Mouse (Mus musculus) CH12.LX (cell line): ENCODE results near the gene Nbea. TPM values are rescaled to one million over a fixed set of nuclear protein-coding genes. Genes with fewer than 3 reads are reported as not detected.

Experiments used
- DNase-seq: peaks from one replicate; pipeline ENCODE4 v3.0.0-alpha.2; 2013; ENCODE audit errors: extremely low read depth
- H3K27ac ChIP-seq: 2 replicates; pipeline ENCODE4 v1.5.1; 2012; ENCODE audit warnings: low read depth, mild to moderate bottlenecking, control low read depth, moderate library complexity; ENCODE audit not compliant: insufficient read depth
- H3K27me3 ChIP-seq: replicated peaks from 2 replicates; pipeline ENCODE3; 2012; ENCODE audit warnings: inconsistent platforms
- H3K36me3 ChIP-seq, 2 experiments: replicated peaks in 1 of 2; 2 replicates each; pipeline versions ENCODE3 to v1.6.1; 2012; ENCODE audit warnings: inconsistent platforms in 1 of 2, low read length in 1 of 2, mild to moderate bottlenecking in 1 of 2, mixed read lengths in 1 of 2, moderate library complexity in 1 of 2; ENCODE audit not compliant: control insufficient read depth in 1 of 2, insufficient read depth in 1 of 2
- H3K4me1 ChIP-seq, 2 experiments: 2 replicates each; pipeline ENCODE4 v1.6.1; 2012; ENCODE audit warnings: inconsistent platforms in 1 of 2, moderate library complexity in 1 of 2; ENCODE audit not compliant: insufficient read depth in 2 of 2, control insufficient read depth in 1 of 2
- H3K4me2 ChIP-seq: 2 replicates; pipeline ENCODE4 v1.6.1; 2012; ENCODE audit warnings: low read depth, mild to moderate bottlenecking, control low read depth; ENCODE audit not compliant: poor library complexity, insufficient read depth, severe bottlenecking
- H3K4me3 ChIP-seq, 3 experiments: fragments of 150-350 bp in 1 of 3; sonication (generic) in 1 of 3; replicated peaks in 1 of 3; 2 replicates each; pipeline versions ENCODE3 to v1.5.1; 2011 to 2012; ENCODE audit warnings: low read depth in 2 of 3, low read length in 2 of 3, mild to moderate bottlenecking in 2 of 3, moderate library complexity in 2 of 3, control low read depth in 1 of 3, improper control_type of control experiment in 1 of 3, inconsistent platforms in 1 of 3, mixed read lengths in 1 of 3; ENCODE audit not compliant: poor library complexity in 1 of 3
- H3K79me2 ChIP-seq: replicated peaks from 2 replicates; pipeline ENCODE4 v1.6.1; 2012; ENCODE audit warnings: mild to moderate bottlenecking, moderate library complexity; ENCODE audit not compliant: control insufficient read depth, poor library complexity, insufficient read depth, severe bottlenecking; ENCODE audit errors: extremely low read depth
- H3K9ac ChIP-seq: 2 replicates; pipeline ENCODE4 v1.6.1; 2012; ENCODE audit warnings: low read depth, mild to moderate bottlenecking, control low read depth, moderate library complexity; ENCODE audit not compliant: insufficient read depth
- H3K9me3 ChIP-seq: replicated peaks from 2 replicates; pipeline ENCODE3; 2012; ENCODE audit warnings: low read length, inconsistent platforms, mixed read lengths
- BHLHE40 ChIP-seq: IDR thresholded peaks from 2 replicates; pipeline ENCODE4 v1.6.1; 2011; ENCODE audit warnings: mild to moderate bottlenecking, low read depth, low read length, improper control_type of control experiment
- CHD1 ChIP-seq: IDR thresholded peaks from 2 replicates; pipeline ENCODE4 v1.6.1; 2012; ENCODE audit warnings: low read depth, low read length, improper control_type of control experiment, inconsistent platforms
- CHD2 ChIP-seq: IDR thresholded peaks from 2 replicates; pipeline ENCODE4 v1.6.1; 2011; ENCODE audit warnings: low read length, improper control_type of control experiment
- CTCF ChIP-seq, 2 experiments: IDR thresholded peaks in 1 of 2; conservative IDR thresholded peaks in 1 of 2; 2 replicates each; pipeline ENCODE4 v1.5.1; 2011 to 2012; ENCODE audit warnings: low read depth in 2 of 2, low read length in 2 of 2, improper control_type of control experiment in 1 of 2, inconsistent platforms in 1 of 2, mild to moderate bottlenecking in 1 of 2, moderate library complexity in 1 of 2
- EP300 ChIP-seq: IDR thresholded peaks from 2 replicates; pipeline ENCODE4 v1.6.1; 2011; ENCODE audit warnings: low read length, improper control_type of control experiment
- HCFC1 ChIP-seq: IDR thresholded peaks from 2 replicates; pipeline ENCODE4 v1.6.1; 2012; ENCODE audit warnings: low read depth, mild to moderate bottlenecking, inconsistent platforms, low read length, improper control_type of control experiment
- JUN ChIP-seq: IDR thresholded peaks from 2 replicates; pipeline ENCODE4 v1.6.1; 2011; ENCODE audit warnings: low read depth, mild to moderate bottlenecking, low read length, improper control_type of control experiment, moderate library complexity; ENCODE audit not compliant: insufficient read depth
- JUND ChIP-seq: conservative IDR thresholded peaks from 2 replicates; pipeline ENCODE4 v1.6.1; 2011; ENCODE audit warnings: low read depth, low read length, improper control_type of control experiment
- KAT2A ChIP-seq: IDR thresholded peaks from 2 replicates; pipeline ENCODE4 v1.6.1; 2012; ENCODE audit warnings: low read length, improper control_type of control experiment, inconsistent platforms; ENCODE audit not compliant: insufficient replicate concordance
- MAFK ChIP-seq: IDR thresholded peaks from 2 replicates; pipeline ENCODE4 v1.6.1; 2011; ENCODE audit warnings: low read length, improper control_type of control experiment; ENCODE audit not compliant: insufficient replicate concordance
- MAZ ChIP-seq: IDR thresholded peaks from 2 replicates; pipeline ENCODE4 v1.6.1; 2012; ENCODE audit warnings: low read depth, mild to moderate bottlenecking, inconsistent platforms, low read length, improper control_type of control experiment, moderate library complexity
- MEF2A ChIP-seq: IDR thresholded peaks from 2 replicates; pipeline ENCODE4 v1.6.1; 2014; ENCODE audit warnings: low read depth, mild to moderate bottlenecking, inconsistent platforms, low read length, improper control_type of control experiment, borderline replicate concordance
- MYC ChIP-seq: IDR thresholded peaks from 2 replicates; pipeline ENCODE4 v1.6.1; 2011; ENCODE audit warnings: low read depth, mild to moderate bottlenecking, improper control_type of control experiment, low read length
- NRF1 ChIP-seq: IDR thresholded peaks from 2 replicates; pipeline ENCODE4 v1.6.1; 2014; ENCODE audit warnings: low read depth, mild to moderate bottlenecking, inconsistent platforms, low read length, improper control_type of control experiment, moderate library complexity
- PAX5 ChIP-seq: IDR thresholded peaks from 2 replicates; pipeline ENCODE4 v1.6.1; 2012; ENCODE audit warnings: low read length, inconsistent platforms, mixed read lengths
- POLR2A ChIP-seq: IDR thresholded peaks from 2 replicates; pipeline ENCODE4 v1.6.1; 2011; ENCODE audit warnings: low read depth, mild to moderate bottlenecking, improper control_type of control experiment, low read length
- RAD21 ChIP-seq: IDR thresholded peaks from 2 replicates; pipeline ENCODE4 v1.6.1; 2011; ENCODE audit warnings: low read depth, mild to moderate bottlenecking, low read length, improper control_type of control experiment, moderate library complexity
- RCOR1 ChIP-seq: conservative IDR thresholded peaks from 2 replicates; pipeline ENCODE4 v1.6.1; 2012; ENCODE audit warnings: low read depth, mild to moderate bottlenecking, inconsistent platforms, low read length, improper control_type of control experiment
- TBP ChIP-seq: conservative IDR thresholded peaks from 2 replicates; pipeline ENCODE4 v1.6.1; 2011; ENCODE audit warnings: low read depth, low read length, improper control_type of control experiment
- TCF12 ChIP-seq: IDR thresholded peaks from 2 replicates; pipeline ENCODE4 v1.6.1; 2014; ENCODE audit warnings: low read depth, mild to moderate bottlenecking, inconsistent platforms, low read length, improper control_type of control experiment
- UBTF ChIP-seq: IDR thresholded peaks from 2 replicates; pipeline ENCODE4 v1.6.1; 2012; ENCODE audit warnings: low read depth, mild to moderate bottlenecking, inconsistent platforms, low read length, improper control_type of control experiment, moderate library complexity
- USF2 ChIP-seq: conservative IDR thresholded peaks from 2 replicates; pipeline ENCODE4 v1.6.1; 2011; ENCODE audit warnings: low read depth, low read length, improper control_type of control experiment
- ZC3H11A ChIP-seq: IDR thresholded peaks from 2 replicates; pipeline ENCODE4 v1.6.1; 2012; ENCODE audit warnings: low read depth, mild to moderate bottlenecking, inconsistent platforms, low read length, improper control_type of control experiment
- ZKSCAN1 ChIP-seq: IDR thresholded peaks from 2 replicates; pipeline ENCODE4 v1.6.1; 2012; ENCODE audit warnings: low read depth, inconsistent platforms, low read length, improper control_type of control experiment, borderline replicate concordance
- ZMIZ1 ChIP-seq: IDR thresholded peaks from 2 replicates; pipeline ENCODE4 v1.6.1; 2012; ENCODE audit warnings: low read depth, mild to moderate bottlenecking, inconsistent platforms, low read length, improper control_type of control experiment
- dilution Hi-C: fragments of 300-500 bp; cut with MboI; formaldehyde crosslinking; loops from 2 replicates; pipeline ENCODE4 v1.14.3; 2020; ENCODE audit warnings: low sequenced_read_pairs; ENCODE audit not compliant: extremely low pct_unique_long_range_greater_than_20kb, extremely low pct_ligation_motif_present
- in situ Hi-C: fragments of 300-500 bp; cut with MboI; formaldehyde crosslinking; loops from 3 replicates; pipeline ENCODE4 v1.14.3; 2019; ENCODE audit warnings: low sequenced_read_pairs, low pct_ligation_motif_present, low pct_unique_long_range_greater_than_20kb, mixed read lengths
- polyA plus RNA-seq: library from polyadenylated mRNA; unstranded; fragments of >175 nt; gene quantifications from 2 replicates; pipeline ENCODE4 v1.2.1, GENCODE M21; 2012; ENCODE audit warnings: low read depth; ENCODE audit not compliant: insufficient read length
- total RNA-seq, 2 experiments: library from RNA; depleted of rRNA; stranded (reverse); fragments of 300-350 nt in 1 of 2; fragments of >200 nt in 1 of 2; gene quantifications; 2 replicates each; pipeline ENCODE4 v1.2.3; 2012 to 2014

Nbea gene
- total and polyA plus RNA-seq, 3 experiments, result 0.04 TPM; not detected in 2

DNA sequence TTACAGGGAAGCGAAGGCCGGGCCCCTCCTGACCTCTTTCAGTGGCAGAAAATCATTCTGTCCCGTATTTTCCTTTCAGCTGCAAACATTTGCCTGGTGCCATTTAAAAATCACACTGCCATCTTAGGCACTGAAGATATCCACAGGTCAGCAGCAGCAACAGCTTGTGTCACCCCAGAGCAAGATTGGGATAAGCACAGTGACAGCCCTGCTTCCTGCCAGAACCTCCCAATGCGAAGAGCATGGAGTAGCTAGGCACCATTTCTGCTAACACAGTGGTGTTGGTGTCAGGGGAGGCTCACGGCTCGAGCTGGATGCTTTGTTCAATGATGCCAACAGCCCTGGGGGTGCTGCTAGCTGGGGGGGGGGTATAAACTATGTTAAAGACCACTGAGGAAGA lies 592.8 kb downstream of the Nbea start:
- Histone ChIP-seq H3K4me3 (no peak overlapping the region), H3K4me2 (no peak overlapping the region), H3K27ac (no peak overlapping the region), H3K79me2 (no peaks in the 10 kb centered on the region), H3K36me3 (no peaks in the 10 kb centered on the region), H3K9ac (no peak overlapping the region), H3K4me1 (no peaks in the 10 kb centered on the region), H3K9me3 (peaks cover 83% of the 10 kb centered on the region), H3K27me3 (no peaks in the 10 kb centered on the region)
- dilution Hi-C loops, result no loop called here
- no peak for TF ChIP-seq TBP
- no peak for TF ChIP-seq RCOR1
- TF ChIP-seq MEF2A, result no peak
- no peak for TF ChIP-seq KAT2A
- TF ChIP-seq USF2, result no peak
- no peak for TF ChIP-seq MYC
- TF ChIP-seq ZMIZ1, result no peak
- TF ChIP-seq MAZ, result no peak
- TF ChIP-seq UBTF, result no peak
- TF ChIP-seq JUND, result no peak
- in situ Hi-C loops, result no loop called here
- DNase-seq, result no peak

GRCm38 (mm10) chr3:55590291-55590690 lies 593.2 kb downstream of the Nbea start:
- H3K9ac ChIP-seq, result no peak overlapping the region
- H3K36me3 ChIP-seq, result no peaks in the 10 kb centered on the region
- no peak overlapping the region for H3K4me3 ChIP-seq
- peaks cover 81% of the 10 kb centered on the region for H3K9me3 ChIP-seq
- H3K4me1 ChIP-seq, result no peaks in the 10 kb centered on the region
- no peak for DNase-seq
- H3K27ac ChIP-seq, result no peak overlapping the region
- H3K4me2 ChIP-seq, result no peak overlapping the region
- in situ Hi-C loops (no loop called here), dilution Hi-C loops (no loop called here)
- H3K27me3 ChIP-seq, result no peaks in the 10 kb centered on the region
- no peaks in the 10 kb centered on the region for H3K79me2 ChIP-seq
- TF ChIP-seq BHLHE40 (no peak), CHD2 (no peak), HCFC1 (no peak), POLR2A (no peak), JUND (no peak), UBTF (no peak), PAX5 (no peak), EP300 (no peak), CTCF (conservative IDR thresholded peaks at IDR 0.05 in 1 of 2, IDR thresholded peaks at IDR 0.05 in 1 of 2; ENCODE audit: low read depth in 2 of 2, low read length in 2 of 2) (no peak), ZKSCAN1 (no peak), JUN (no peak), TCF12 (no peak), RAD21 (no peak), NRF1 (no peak), MAZ (no peak), ZC3H11A (no peak), KAT2A (no peak), CHD1 (no peak), USF2 (no peak), MAFK (no peak)
